In the genomic region with DNA sequence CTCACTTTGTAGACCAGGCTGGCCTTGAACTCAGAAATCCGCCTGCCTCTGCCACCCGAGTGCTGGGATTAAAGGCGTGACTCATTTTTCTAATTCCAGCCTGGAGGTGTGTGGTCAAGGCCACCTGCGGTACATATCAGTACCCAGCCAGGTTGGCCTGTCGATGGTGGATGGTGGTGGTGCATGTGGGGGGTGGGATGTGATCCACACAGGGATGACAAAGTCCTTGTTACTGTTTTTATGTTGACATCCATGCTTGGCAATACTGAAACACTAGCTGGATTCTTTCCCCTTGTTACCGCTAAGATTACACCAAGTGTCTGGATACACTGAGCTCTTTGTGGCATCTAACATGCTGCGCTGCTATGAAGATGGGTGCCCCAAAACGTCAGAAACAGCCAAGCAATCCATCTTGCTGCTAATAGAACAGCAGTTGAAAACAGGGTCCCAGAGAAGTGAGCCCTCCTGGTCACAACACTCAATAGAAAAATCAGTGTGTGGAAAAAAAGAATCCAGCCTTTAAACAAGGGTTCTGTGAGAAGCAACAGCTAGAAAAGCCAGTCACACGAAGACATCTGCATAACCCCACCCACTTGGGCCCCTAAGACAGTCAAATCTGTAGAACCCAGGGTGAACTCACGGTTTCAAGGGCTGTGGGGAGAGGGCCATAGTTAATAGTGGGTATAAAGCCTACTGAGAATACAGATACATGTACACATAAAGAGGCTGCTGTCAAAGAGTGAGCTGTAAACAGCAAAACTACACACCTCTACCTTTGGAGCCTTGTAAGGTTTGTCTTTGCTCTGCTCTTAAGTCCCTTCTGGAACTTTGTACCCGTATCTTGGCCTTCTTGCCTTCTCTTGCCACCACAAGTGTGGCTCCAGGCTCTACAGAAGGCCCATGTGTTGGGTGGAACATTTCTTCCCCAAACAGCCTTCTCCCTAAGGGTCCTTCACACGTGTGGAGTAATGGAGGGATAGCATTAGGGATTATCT, we compare ENCODE assay signal across 1 mouse cellular context.
TF ChIP-seq lines count a peak whose summit lies in the region.

No protein-coding gene starts in this region.

TF ChIP-seq in CH12.LX, 34 proteins besides CTCF, POLR2A, EP300 and RAD21:
- TF ChIP-seq CHD1 (IDR thresholded peaks at IDR 0.05; ENCODE audit: low read depth, low read length), result no peak
- no peak for TF ChIP-seq GABPA (IDR thresholded peaks at IDR 0.05; ENCODE audit: insufficient replicate concordance, low read depth, low read length)
- TF ChIP-seq SMC3 (IDR thresholded peaks at IDR 0.05; ENCODE audit: low read depth, low read length), result no peak
- TF ChIP-seq CHD2 (IDR thresholded peaks at IDR 0.05; ENCODE audit: low read length), result peak; percentile 58; the same call in 1 of the 2 replicates
- TF ChIP-seq POLR2AphosphoS2 (IDR thresholded peaks at IDR 0.05; ENCODE audit: low read depth, low read length), result peak; percentile 74; the same call in 1 of the 2 replicates
- TF ChIP-seq RCOR1 (conservative IDR thresholded peaks at IDR 0.05; ENCODE audit: low read depth, low read length), result no peak
- TF ChIP-seq JUND (conservative IDR thresholded peaks at IDR 0.05; ENCODE audit: low read depth, low read length), result peak; percentile 77
- TF ChIP-seq PAX5 (IDR thresholded peaks at IDR 0.05; ENCODE audit: low read length), result no peak
- no peak; the same call in 1 of the 2 replicates for TF ChIP-seq ETS1 (conservative IDR thresholded peaks at IDR 0.05; ENCODE audit: low read depth, low read length)
- no peak for TF ChIP-seq KAT2A (IDR thresholded peaks at IDR 0.05; ENCODE audit: insufficient replicate concordance, low read length)
- no peak for TF ChIP-seq ZKSCAN1 (IDR thresholded peaks at IDR 0.05; ENCODE audit: borderline replicate concordance, low read depth, low read length)
- TF ChIP-seq MXI1 (IDR thresholded peaks at IDR 0.05; ENCODE audit: low read depth, low read length), result peak; percentile 46; the same call in 1 of the 2 replicates
- TF ChIP-seq E2F4 (IDR thresholded peaks at IDR 0.05; ENCODE audit: insufficient replicate concordance, low read depth, low read length), result no peak
- no peak for TF ChIP-seq MAFK (IDR thresholded peaks at IDR 0.05; ENCODE audit: insufficient replicate concordance, low read length)
- TF ChIP-seq ZMIZ1 (IDR thresholded peaks at IDR 0.05; ENCODE audit: low read depth, low read length), result peak; percentile 76
- peak; percentile 47; the same call in 1 of the 2 replicates for TF ChIP-seq MEF2A (IDR thresholded peaks at IDR 0.05; ENCODE audit: borderline replicate concordance, low read depth, low read length)
- peak; percentile 49; the same call in 1 of the 2 replicates for TF ChIP-seq SIN3A (IDR thresholded peaks at IDR 0.05; ENCODE audit: low read length)
- TF ChIP-seq TCF12 (IDR thresholded peaks at IDR 0.05; ENCODE audit: low read depth, low read length), result no peak
- TF ChIP-seq MYC (IDR thresholded peaks at IDR 0.05; ENCODE audit: low read depth, low read length), result 0 out of 2 replicates have a peak, but pooled peaks have one; percentile 32
- peak; percentile 77 for TF ChIP-seq BHLHE40 (IDR thresholded peaks at IDR 0.05; ENCODE audit: low read depth, low read length)
- peak; percentile 68; the same call in 1 of the 2 replicates for TF ChIP-seq MAZ (IDR thresholded peaks at IDR 0.05; ENCODE audit: low read depth, low read length)
- TF ChIP-seq NRF1 (IDR thresholded peaks at IDR 0.05; ENCODE audit: low read depth, low read length), result no peak
- TF ChIP-seq MAX (IDR thresholded peaks at IDR 0.05; ENCODE audit: low read length), result peak; percentile 42; the same call in 1 of the 2 replicates
- no peak for TF ChIP-seq ZC3H11A (IDR thresholded peaks at IDR 0.05; ENCODE audit: low read depth, low read length)
- no peak for TF ChIP-seq NELFE (IDR thresholded peaks at IDR 0.05; ENCODE audit: low read depth, low read length)
- no peak for TF ChIP-seq ELF1 (IDR thresholded peaks at IDR 0.05; ENCODE audit: low read depth, low read length)
- peak; percentile 93 for TF ChIP-seq IRF4 (IDR thresholded peaks at IDR 0.05; ENCODE audit: low read depth, low read length)
- TF ChIP-seq JUN (IDR thresholded peaks at IDR 0.05; ENCODE audit: insufficient read depth, low read depth, low read length), result peak; percentile 53
- no peak for TF ChIP-seq USF2 (conservative IDR thresholded peaks at IDR 0.05; ENCODE audit: low read depth, low read length)
- 0 out of 2 replicates have a peak, but pooled peaks have one; percentile 52 for TF ChIP-seq TBP (conservative IDR thresholded peaks at IDR 0.05; ENCODE audit: low read depth, low read length)
- no peak; the same call in 1 of the 2 replicates for TF ChIP-seq HCFC1 (IDR thresholded peaks at IDR 0.05; ENCODE audit: low read depth, low read length)
- no peak for TF ChIP-seq UBTF (IDR thresholded peaks at IDR 0.05; ENCODE audit: low read depth, low read length)
- peak; percentile 19; the same call in 1 of the 2 replicates for TF ChIP-seq ZNF384 (IDR thresholded peaks at IDR 0.05; ENCODE audit: low read depth, low read length)
- no peak for TF ChIP-seq USF1 (IDR thresholded peaks at IDR 0.05; ENCODE audit: low read depth, low read length)
